Mouse (Mus musculus): Measurements from ENCODE around the gene Foxo1.
A peak's percentile ranks its signal among the peaks of the same experiment; 100 is the strongest.

Gene Foxo1

DNA sequence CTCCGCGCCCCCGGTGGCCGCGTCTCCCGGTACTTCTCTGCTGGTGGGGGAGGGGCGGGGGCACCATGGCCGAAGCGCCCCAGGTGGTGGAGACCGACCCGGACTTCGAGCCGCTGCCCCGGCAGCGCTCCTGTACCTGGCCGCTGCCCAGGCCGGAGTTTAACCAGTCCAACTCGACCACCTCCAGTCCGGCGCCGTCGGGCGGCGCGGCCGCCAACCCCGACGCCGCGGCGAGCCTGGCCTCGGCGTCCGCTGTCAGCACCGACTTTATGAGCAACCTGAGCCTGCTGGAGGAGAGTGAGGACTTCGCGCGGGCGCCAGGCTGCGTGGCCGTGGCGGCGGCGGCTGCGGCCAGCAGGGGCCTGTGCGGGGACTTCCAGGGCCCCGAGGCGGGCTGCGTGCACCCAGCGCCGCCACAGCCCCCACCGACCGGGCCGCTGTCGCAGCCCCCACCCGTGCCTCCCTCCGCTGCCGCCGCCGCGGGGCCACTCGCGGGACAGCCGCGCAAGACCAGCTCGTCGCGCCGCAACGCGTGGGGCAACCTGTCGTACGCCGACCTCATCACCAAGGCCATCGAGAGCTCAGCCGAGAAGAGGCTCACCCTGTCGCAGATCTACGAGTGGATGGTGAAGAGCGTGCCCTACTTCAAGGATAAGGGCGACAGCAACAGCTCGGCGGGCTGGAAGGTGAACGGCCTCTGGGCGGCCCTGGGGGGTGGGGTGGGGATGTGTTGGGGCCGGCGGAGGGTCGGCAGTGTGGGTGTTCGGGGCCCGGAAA is 789 bp downstream of the Foxo1 start:
- peak; percentile 83 for DNase-seq

- peak; percentile 89 for DNase-seq
Measured at GRCm38 (mm10) chr3:52269514-52270351, 1.6 kb downstream of the Foxo1 start.

DNA sequence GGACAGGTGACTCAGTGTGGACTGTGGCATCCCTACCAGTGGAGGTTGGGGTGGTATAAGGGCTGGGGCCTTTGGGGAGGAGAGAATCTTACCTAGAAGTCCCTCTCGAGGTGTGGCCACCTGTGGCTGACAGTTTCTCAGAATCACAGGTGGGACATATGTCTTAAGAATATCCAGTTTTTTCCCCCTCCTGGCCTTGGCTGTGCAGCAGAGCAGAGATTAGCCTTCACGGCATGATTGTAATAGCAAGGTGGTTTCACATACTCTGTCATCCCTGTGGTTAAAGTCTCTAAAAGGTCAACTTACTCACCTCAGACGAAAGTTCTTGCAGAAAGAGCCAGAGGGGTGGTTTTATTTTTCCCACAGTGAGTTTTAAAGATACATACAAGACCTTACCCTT is 2.4 kb downstream of the Foxo1 start:
- no peak for DNase-seq

DNA sequence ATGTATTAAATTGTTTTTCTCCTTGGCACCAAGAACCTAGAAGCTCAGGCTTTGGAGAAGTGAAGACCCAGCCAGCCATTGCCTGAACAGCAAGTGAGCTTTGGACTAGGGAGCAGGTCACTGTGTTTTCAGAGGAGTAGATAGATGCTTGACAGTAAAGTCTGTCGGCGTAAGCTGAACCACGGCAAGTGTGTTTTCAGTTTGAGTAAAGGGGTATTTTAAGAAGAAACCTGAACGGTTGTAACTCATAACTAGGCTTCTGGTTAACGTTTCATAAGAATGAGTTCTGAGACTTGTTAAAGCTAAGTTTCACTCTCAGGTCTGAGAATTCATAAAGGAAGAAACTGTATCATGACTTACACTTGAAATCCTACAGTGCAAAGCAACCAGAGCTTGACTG is 3.2 kb downstream of the Foxo1 start:
- DNase-seq, result peak; percentile 30

DNA sequence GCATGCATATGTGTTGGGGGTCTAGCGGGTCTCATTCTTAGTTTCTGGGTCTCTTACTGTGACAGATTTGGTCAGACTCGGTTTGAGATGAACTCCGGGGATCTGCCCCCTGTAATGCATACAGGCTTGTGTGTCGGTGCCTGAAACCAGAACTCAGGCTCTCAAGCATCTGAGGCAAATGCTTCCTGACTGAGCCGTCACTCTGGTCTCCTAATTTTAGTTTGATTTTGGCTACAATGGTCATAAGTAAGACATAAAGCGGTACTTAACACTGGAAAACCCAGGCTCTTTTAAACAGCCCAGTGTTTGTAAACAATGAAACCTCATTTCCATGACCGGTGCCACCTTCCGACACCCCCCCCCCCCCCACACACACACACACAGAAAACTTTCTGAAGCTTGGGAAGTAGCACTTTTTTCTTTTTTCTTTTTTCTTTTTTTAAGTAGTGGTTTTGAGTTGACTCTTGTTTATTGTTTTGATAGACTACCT is 4.3 kb downstream of the Foxo1 start:
- no peak for DNase-seq

- DNase-seq, result no peak
Measured at GRCm38 (mm10) chr3:52274475-52274874, 6.3 kb downstream of the Foxo1 start.

DNA sequence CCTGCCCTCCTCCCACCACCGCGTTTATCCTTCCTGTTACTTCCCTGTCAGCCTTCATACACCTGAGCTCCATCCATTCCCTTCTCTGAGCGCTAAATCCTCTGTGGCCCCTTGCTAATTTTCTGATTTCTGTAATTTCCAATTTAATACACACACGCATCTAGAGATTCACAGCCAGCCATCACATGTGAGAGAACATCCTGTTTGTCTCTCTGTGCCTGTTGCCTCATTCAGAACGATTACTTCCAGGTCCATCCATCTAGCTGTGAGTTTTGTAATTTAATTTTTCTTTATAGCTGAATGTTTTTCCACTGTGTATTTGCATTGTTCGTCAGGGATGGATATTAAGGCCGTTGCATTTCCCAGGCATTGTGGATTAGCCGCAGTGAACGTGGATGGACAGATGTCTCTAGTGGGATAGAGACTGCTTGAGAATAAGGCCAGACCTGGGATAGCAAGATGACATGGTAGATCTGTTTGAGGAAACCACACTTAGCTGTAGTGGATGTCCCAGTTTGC is 7.0 kb downstream of the Foxo1 start:
- no peak for DNase-seq

DNA sequence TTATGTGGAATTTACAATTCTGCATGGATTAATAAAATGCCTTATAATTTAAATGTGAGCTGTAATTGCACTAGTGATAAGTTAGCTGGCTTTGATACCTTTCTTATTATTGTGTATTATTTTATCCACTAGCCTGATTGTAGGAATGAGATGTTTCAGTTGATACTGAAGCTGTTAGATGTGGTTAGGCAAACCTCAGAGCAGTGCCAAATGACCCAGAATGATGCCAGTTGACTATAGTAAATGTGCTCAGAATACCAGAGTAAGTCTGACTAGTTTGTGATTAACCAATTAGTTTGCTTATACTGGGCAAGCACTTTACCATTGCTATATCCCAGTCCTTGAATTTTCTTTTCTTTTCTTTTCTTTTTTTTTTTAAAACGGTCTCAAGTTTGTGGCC is 12.5 kb downstream of the Foxo1 start:
- DNase-seq, result no peak

DNA sequence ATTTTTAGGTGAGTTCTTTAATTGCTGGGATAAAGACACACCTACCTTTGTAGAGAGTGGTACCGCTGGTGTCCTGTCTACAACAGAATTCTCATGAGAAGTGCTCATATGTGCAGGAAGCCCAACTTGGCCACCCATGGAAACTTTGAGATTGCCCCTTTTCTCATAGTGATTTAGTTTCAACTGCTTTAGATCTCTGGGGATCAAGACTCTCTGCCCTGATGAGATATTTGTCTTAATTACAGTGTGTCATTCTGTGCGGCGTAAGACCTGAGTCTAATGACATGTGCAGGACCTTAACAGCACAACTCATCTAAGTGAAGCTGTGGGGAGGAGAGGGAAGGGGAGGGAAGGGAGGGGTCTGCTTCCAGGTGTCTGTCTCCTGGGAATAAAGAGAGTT is 13.7 kb downstream of the Foxo1 start:
- no peak for DNase-seq

DNA sequence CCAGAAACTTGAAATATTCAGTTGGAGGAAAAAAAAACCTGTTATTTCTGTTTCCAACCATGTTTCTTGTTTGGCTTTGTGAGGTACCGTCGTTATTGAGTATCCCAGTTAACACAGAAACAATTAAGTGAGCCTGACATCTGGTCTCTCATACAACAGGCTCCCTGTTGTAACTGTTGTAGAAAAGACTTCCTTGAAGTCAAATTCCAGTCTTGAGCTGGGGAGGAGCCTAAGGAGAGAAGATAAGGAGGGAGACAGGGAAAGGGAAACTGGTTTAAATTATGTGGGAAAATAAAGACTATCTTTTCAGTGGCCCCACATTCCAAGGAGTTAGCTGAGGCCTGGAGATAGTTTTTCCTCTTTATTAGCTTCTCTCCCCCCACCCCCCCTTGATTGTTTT is 14.2 kb downstream of the Foxo1 start:
- no peak for DNase-seq

GRCm38 (mm10) chr3:52283521-52283920 is 15.4 kb downstream of the Foxo1 start:
- no peak for DNase-seq

DNA sequence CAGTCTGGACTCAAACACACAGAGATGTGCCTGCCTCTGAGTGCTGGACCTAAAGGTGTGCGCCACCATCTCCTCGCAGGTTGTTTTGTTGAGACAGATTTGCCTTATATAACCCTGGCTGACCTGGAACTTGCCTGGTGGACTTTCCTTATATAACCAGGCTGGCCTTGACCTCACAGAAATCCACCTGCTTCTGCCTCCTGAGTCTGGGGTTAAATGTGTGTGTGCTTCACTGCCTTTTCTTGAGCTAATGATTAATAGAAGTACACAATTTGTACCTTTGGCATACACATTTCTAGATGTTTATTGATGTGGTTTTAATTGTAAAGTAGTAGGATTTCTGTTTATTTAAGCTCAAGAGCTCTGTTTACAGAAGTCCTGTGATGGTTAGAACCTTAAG is 22.7 kb downstream of the Foxo1 start:
- DNase-seq, result no peak

GRCm38 (mm10) chr3:52292498-52292897 is 24.4 kb downstream of the Foxo1 start:
- no peak for DNase-seq

DNA sequence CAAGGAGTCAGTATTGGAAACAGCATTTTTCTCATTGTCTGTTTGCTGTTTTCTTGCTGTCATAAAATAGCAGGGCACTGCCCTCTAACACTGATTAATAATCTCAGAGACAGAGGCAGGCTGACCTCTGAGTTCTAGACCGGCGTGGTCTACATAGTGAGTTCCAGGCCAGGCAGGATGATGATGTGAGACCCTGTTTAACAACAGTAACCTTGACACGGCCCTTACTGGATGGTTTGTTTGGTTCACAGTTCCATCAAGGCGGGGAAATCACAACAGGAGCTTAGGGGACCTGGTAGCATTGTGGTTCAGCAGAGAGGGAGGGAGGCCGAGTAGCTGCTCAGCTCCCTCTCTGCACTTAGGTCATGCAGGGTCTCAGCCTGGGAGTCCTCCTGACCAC is 25.8 kb downstream of the Foxo1 start:
- DNase-seq, result no peak

GRCm38 (mm10) chr3:52295688-52296087 is 27.6 kb downstream of the Foxo1 start:
- no peak for DNase-seq

- DNase-seq, result no peak
Measured at GRCm38 (mm10) chr3:52296224-52296760, 28.2 kb downstream of the Foxo1 start.

DNA sequence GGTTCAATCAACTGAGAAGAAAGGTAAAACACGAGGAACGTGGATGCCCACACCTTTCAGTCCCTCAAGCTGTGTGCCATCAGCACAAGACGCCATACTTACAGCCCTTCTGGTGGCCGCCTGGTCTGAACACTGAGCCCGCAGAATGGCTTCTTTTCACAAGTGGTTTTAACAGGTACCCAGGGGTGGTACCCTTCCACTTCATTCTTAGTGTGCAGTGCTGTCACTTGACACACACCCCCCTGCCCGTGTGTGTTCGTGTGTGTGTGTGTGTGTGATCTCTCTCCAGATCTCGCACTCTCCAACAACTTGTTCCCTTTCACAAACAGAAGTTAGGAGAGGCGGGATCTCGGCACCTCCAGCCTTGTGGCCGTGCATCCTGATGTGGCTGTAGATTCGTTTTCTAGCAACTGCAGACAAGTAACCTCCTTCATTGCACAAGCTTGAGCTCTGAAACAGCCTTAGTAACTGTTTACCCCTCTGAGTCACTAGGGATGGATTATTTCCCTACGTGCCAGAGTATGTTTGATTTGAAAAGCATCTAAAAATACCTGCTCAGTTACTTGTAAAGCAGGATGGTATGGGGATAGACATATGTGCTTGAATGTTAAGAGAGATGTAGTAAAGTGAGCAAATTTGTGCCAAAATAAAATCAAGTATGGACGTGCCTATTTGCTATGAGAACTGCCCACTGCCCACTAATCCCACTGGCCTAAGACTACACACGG is 29.3 kb downstream of the Foxo1 start:
- no peak for DNase-seq

DNA sequence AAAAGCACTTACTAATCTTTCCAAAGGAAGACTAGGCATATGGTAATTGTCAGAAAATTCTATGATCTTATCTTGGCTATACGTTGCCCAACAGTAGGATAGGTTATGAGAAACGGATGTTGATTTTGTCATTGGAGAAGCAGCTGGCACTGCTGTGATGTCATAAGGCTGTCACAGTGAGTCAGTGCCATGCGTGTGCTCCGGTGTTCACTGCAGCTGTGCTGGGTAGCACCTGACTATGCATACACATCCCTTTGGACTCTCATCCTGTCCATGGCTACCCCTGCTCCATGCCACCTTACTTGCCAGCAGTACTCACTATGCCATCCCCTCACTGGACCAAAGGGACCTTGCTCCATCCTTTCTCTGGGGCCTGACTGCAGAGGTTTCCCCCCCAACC is 30.5 kb downstream of the Foxo1 start:
- DNase-seq, result no peak

- DNase-seq, result peak; percentile 35
Measured at GRCm38 (mm10) chr3:52299376-52299775, 31.2 kb downstream of the Foxo1 start.

DNA sequence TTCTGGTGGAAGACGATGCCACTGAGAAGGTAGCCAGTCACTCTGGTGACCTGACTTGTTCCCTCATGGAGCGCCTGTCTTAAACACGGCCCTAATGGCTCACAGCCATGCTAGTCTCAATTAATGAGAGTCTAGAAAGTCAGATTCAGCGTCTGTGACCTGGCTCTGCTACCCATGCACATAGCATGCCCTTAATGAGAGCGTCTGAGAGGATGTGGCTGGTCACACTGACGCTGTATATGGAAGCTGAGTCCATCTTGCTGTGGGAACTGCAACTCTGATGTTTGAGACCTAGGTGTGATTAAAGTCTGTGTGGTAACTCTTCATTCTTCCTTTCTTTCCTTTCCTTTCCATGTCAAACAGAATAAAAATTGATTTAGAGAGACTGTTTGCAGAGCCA is 32.4 kb downstream of the Foxo1 start:
- no peak for DNase-seq

DNA sequence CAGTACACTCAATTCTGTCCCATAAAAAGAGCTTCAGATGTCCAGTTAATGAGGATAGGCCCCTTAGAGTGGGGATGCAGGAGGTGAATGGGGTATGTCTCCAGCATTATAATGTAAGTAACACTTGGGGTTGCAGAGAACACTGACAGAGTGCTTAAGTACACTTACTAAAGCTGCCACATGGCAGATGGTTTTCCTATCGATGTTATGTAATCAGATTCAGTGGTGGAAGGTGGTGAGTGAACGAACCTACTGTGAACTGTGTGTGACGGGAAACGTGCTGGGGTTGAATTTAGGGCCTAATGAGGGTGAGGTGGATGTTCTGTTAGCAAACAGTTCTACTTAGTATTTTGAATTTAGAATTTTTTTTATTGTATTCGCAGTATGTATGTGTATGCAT is 35.2 kb downstream of the Foxo1 start:
- no peak for DNase-seq

DNA sequence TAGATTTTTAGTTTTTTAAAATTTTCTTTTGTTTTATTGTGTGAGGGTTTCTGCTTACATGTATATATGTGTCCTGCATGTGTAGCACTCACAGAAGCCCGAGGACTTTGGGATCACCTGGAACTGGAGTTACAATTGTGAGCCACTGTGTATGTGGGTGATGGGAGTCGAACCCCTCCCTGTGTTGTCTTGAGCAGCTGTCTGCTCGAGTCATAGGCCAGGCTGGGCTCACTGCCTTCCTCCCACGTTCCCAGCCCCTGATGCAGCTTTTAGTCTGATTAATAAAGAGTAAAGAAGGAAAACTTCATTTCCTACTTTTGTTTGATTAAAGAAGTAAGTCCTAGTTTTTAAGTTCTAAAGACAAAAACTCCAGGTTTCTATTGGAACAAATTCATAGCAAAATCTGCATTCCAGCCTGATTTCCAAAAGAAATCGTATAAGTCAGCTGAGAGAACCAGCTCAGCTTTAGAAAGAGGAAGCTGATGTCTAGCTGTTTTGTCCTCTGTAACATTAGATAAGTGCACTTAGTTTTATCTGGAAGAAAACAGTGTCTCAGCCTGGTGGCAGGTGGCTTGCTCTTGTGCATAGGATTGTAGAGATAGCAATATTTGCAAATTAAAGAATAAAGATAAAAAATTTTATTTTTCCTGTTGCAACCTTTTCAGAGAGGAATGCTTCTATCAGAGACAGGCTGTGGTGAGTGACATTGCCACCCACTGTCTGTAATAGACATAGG is 40.6 kb downstream of the Foxo1 start:
- no peak for DNase-seq

All from kidney, postnatal 14 days (tissue).